Mouse (Mus musculus) adrenal gland, adult 18-20 months (tissue): ENCODE data around the gene Suco. TPM values are rescaled to one million over a fixed set of nuclear protein-coding genes. Genes with fewer than 3 reads are reported as not detected.

Experiments
- DNase-seq, 2 experiments: peaks; one replicate each; pipeline ENCODE4 v3.0.0; 2021 to 2022; ENCODE audit warnings: low spot score in 2 of 2
- total RNA-seq, 2 experiments: library from RNA; stranded (reverse); gene quantifications; 1 replicate in 1 of 2; 2 replicates in 1 of 2; pipeline ENCODE4 v1.2.3; 2021

Suco gene
- total RNA-seq, 2 experiments from 2014 or later: 39.1 to 44.6 TPM

GRCm38 (mm10) chr1:161895014-161895413, 18.5 kb upstream of the Suco start:
- no peak for DNase-seq

DNA sequence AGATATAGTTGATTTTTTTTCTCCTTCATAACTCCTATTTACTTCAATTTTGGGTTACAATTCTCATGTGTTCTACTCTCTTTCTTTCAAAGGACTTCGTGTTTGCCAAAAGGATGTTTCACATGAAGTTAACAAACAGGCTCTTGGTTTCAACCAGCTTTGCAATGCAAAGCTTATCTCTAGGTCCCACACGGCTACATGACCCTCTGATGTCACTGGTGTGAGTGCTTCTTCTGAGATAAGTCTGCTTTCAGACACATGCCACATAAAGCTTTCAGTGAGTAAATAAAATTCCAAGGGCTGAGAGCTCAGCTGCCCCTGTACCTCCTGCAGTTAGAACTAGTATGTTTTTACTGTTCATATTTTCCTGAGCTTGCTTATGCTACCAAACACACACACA, 18.1 kb upstream of the Suco start:
- no peak for DNase-seq

GRCm38 (mm10) chr1:161894126-161894525, 17.6 kb upstream of the Suco start:
- no peak for DNase-seq

DNA sequence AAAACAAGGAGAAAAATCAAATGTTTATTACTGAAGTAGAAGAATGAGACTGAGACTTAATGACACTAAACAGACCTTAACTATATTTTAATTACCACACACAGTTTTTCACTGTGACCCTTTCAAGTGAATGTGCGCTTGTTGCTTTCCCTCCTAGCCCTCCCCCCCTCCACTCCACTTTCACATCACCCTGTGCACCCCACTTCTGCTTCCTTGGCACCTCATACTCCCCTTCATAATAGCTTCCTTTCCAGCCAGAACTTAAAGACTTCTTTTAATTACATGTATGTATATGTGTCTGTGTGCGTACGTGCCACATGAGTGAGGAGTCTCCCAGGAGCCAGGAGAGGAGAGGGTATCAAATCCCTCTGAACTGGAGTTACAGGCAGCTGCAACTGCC, 12.3 kb upstream of the Suco start:
- DNase-seq: no peak

- DNase-seq: no peak
Measured at GRCm38 (mm10) chr1:161887679-161888260, 11.3 kb upstream of the Suco start.

DNA sequence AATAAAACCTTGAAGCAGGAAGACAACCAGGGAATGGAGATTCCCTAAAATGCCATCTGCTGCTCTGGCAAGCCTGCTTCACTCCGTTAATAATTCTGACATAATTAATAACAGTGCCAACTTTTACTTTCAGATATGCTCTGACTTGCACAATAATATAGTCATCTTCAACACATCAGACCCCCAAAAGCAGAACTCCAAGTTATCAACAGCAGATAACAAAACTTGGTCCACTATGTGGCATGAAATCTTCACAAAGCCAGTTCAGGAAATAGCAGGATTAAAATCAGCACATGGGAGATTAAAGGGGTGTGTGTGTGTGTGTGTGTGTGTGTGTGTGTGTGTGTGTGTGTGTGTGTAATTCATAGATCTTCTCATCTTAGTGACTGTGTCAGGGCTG, 9.3 kb upstream of the Suco start:
- DNase-seq: no peak

GRCm38 (mm10) chr1:161877580-161878142, 1.2 kb upstream of the Suco start:
- DNase-seq: no peak

DNA sequence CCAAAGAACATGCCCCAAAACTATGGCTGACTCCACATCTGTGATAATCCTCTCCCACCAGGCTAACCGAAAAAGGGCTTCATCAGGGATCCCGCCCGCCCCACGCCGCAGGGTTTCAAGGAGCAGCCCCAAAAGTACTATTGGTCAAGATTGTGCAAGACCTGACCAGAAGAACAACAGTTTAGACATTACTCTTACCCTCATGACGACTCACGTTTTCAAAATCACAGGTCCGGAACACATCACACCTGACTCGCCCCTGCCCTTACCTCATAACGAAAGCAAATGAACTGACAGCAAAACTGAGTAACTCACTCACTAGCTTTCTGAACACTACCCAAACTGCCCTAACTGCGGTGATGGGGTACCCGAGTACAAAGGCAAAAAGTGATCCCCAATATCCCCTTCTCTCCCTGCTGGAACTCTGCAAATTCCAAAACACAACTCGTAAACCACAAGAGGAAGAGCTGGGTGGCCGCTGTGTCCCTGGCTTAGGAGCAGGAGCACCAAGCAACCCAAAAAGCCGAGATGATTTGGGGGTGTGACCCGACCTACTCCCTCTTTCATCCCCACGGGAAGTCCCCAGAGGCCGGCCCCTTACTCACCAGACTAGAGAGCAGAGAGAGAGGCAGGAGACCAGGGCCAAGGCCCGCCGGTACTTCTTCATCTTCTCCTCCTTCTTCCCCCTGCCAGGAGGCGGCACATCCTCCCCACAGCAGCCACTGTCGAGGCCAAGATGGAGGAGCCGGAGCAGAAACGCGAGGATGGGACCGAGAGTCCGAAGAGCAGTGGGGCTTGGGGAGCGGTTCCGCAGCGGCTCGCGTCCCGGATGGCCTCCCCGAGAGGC, 553 bp downstream of the Suco start:
- DNase-seq: peak in 1 of 2 experiments; percentile 18

GRCm38 (mm10) chr1:161869422-161869821, 7.1 kb downstream of the Suco start:
- no peak for DNase-seq

DNA sequence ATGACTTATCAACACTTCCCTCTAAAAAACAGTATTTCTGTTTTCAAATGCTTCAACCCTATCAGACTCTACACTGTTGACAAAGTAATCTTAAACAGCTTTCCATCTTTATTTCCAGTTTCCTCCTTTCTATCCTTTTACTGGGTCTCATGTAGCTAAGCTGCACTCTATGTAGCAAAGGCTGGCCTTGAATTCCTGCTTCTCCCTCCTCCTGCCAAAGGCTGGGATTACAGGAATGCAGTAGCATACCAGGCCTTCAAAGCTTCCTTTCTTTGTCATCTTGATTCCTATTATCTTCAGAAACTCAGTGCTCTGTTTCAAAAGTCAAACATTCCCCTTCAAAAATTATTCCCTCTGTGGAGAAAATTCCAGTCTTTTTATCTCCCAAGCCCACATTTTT, 8.1 kb downstream of the Suco start:
- no peak for DNase-seq

- no peak for DNase-seq
Measured at GRCm38 (mm10) chr1:161863742-161864141, 12.7 kb downstream of the Suco start.

DNA sequence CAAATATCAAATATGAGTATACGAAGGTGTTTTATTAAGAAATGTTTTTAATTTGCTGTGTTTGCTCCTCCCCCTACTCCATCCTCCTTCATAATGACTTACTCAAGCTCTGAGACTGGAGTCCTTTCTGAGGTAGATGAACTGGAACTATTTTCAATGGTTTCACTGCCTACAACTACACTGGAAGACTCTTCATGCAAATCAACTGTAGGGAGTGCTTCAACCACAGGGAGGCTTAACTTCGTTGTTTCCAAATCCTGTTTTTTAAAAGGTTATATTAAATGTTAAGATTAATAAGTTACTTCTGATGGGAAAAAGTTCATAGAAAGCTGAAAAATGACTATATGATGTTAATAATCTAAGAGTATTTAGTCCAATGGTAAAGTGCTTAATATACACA, 17.2 kb downstream of the Suco start:
- no peak for DNase-seq

- no peak for DNase-seq
Measured at GRCm38 (mm10) chr1:161826677-161827076, 49.8 kb downstream of the Suco start.

- DNase-seq: no peak
Measured at GRCm38 (mm10) chr1:161809428-161809827, 67.1 kb downstream of the Suco start.

GRCm38 (mm10) chr1:161808980-161809379, 67.5 kb downstream of the Suco start:
- no peak for DNase-seq

DNA sequence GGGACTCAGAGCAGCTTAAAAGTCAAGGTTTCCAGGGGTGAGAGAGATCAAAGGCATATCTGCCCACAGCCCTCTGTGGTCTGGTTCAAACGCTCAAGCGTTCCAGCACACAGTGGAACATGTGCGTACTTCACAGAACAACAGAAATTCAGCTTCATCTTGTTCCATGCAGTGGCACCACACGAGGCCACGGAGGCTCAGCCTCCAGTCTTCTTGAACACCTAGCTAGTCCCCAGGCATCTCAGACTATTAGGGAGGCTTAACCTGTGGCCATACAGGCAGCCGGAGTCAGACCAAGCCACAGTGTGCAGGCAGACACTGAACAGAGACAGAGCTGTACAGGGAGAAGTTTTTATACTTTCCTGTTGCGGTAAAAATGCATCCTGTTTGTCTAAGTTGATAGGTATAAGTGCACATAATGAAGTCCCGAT, 71.9 kb downstream of the Suco start:
- peak in 1 of 2 experiments; percentile 3 for DNase-seq

DNA sequence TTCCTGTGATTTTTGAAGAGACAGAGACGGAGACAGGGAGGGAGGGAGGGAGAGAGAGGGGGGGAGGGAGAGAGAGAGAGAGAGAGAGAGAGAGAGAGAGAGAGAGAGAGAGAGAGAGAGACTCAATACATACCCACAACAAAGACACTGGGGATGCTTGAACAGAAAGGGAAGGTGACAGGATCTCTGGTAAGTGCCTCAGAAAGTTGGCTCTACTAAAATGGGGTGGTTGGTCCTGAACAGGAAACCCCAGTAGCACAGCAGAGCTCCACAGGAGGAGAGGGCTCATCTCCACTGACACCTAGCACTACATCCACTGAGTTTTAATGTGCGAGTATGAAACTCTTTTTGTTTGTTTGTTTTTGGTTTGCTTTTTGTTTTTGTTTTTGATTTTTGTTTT, 75.2 kb downstream of the Suco start:
- DNase-seq: no peak

DNA sequence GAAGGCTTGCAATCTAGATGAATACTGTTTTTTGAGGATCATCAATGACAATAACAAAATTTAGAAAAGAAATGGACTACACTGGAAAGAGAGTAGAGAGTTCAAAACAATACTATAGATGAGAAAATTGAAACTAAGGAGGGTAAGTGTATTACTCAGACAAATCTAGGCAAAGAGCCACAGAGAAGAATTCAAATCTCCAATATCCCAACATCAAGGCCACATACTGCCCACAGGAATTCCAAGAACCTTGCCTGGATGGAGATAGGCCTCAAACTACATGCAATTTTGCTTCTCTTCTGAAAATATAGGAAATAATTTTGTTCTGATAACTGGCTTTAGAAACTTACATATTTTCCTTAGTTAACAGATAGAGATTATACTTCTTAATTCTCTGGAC, 76.2 kb downstream of the Suco start:
- no peak for DNase-seq

DNA sequence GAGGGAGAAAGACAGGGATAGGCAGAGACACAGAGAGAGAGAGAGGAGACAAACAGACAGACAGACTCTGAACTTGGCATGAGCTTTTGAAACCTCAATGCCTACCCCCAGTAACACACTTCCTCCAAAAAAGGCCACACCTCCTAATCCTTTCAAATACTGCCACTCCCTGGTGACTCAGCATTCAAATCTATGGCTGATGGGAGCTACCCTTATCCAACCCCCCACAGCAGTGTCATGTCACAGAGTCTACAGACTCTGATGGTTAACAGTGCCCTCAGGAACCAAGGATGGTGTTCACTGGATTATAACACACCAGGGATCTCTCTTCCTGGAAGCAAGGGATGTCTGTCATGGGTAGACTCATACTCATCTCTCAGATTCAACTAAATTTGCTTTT, 76.7 kb downstream of the Suco start:
- no peak for DNase-seq

DNA sequence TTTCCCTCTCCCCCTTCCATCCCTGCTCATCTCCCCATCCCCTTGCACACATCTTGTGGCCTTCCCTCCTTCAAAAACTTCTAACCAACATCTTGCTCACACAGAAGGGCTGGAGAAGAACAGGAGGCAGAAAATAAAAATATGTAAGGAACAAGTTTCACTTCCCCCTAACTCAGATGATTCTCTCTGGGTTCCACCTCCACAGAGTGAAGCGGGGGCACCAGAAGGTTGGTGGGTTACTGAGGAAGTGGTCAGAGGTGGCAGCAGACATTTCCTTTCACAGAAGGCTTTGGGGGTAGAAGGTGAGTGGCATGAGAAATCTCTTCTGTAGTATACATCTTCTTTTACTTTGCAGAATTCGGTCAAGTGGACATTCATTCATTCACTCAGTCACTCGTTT, 77.6 kb downstream of the Suco start:
- DNase-seq: no peak

- DNase-seq: no peak
Measured at GRCm38 (mm10) chr1:161794447-161795211, 81.9 kb downstream of the Suco start.

GRCm38 (mm10) chr1:161793321-161793720, 83.2 kb downstream of the Suco start:
- DNase-seq: no peak
